8 mouse cellular contexts compared by ENCODE assay signal in genomic region chr17:35090166-35090932, GRCm38 (mm10). TPM values are rescaled to one million over a fixed set of nuclear protein-coding genes. Genes with fewer than 3 reads are reported as not detected.
DNase-seq lines count a peak whose midpoint lies in the region; ATAC-seq and TF ChIP-seq lines count a peak whose summit lies in the region.

No protein-coding gene starts in this region.

- peaks cover 50% of the 10 kb centered on the region for H3K36me3 ChIP-seq in megakaryocyte, embryonic 14.5 days (replicated peaks; ENCODE audit: low read length)
- H3K36me3 ChIP-seq in heart, embryonic 12.5 days = peaks cover 47% of the 10 kb centered on the region
- H3K36me3 ChIP-seq in liver, embryonic 14.5 days (replicated peaks; ENCODE audit: control insufficient read depth, insufficient read depth, low read depth) = peaks cover 14% of the 10 kb centered on the region
- H3K36me3 ChIP-seq in stomach, embryonic 14.5 days (ENCODE audit: control insufficient read depth, insufficient read depth, low read length) = peaks cover 31% of the 10 kb centered on the region

- WGBS in heart, embryonic 12.5 days = 63% methylated on average over 8 of the region's 8 CpGs
- WGBS in liver, embryonic 14.5 days (ENCODE audit: insufficient replicate concordance) = 52% methylated on average over 8 of the region's 8 CpGs
- WGBS in stomach, embryonic 14.5 days = 61% methylated on average over 8 of the region's 8 CpGs

- H3K4me1 ChIP-seq in megakaryocyte, embryonic 14.5 days = peaks cover 64% of the 10 kb centered on the region
- H3K4me1 ChIP-seq in heart, embryonic 12.5 days (replicated peaks) = peaks cover 22% of the 10 kb centered on the region
- H3K4me1 ChIP-seq in liver, embryonic 14.5 days (replicated peaks; ENCODE audit: control insufficient read depth in 2 of 2, insufficient read depth in 2 of 2, low read length in 1 of 2) = peaks cover 14% of the 10 kb centered on the region in 2 experiments
- H3K4me1 ChIP-seq in stomach, embryonic 14.5 days (ENCODE audit: control insufficient read depth, insufficient read depth, low read length) = peaks cover 10% of the 10 kb centered on the region

- TF ChIP-seq CTCF in liver, embryonic 14.5 days (IDR thresholded peaks at IDR 0.05; ENCODE audit: low read depth) = no peak

- ATAC-seq in megakaryocyte, adult 5-6 weeks (ENCODE audit: poor library complexity, severe bottlenecking) = no peak
- no peak for ATAC-seq in heart, embryonic 12.5 days (ENCODE audit: insufficient number of reproducible peaks, low FRiP score)
- ATAC-seq in liver, embryonic 14.5 days (ENCODE audit: insufficient read depth) = peak; percentile 48
- ATAC-seq in stomach, embryonic 14.5 days (ENCODE audit: insufficient number of reproducible peaks, insufficient read depth, low FRiP score, low read depth) = no peak

- H3K4me2 ChIP-seq in heart, embryonic 12.5 days = peak overlapping the region; percentile 72
- peak overlapping the region; percentile 96 for H3K4me2 ChIP-seq in liver, embryonic 14.5 days (ENCODE audit: low read depth)
- peak overlapping the region; percentile 52 for H3K4me2 ChIP-seq in stomach, embryonic 14.5 days (replicated peaks; ENCODE audit: low read depth, low read length)

- peak overlapping the region; percentile 89 for H3K9ac ChIP-seq in heart, embryonic 12.5 days
- peak overlapping the region; percentile 86 for H3K9ac ChIP-seq in liver, embryonic 14.5 days (replicated peaks)
- peak overlapping the region; percentile 77; the same call in 1 of the 2 replicates for H3K9ac ChIP-seq in stomach, embryonic 14.5 days (replicated peaks; ENCODE audit: low read depth, low read length)

- DNase-seq in cerebellum, postnatal 14 days = peak; percentile 84 to 89
- peak; percentile 64 to 69 (median 65) for DNase-seq in liver, embryonic 14.5 days (ENCODE audit: low read depth in 3 of 3, low spot score in 3 of 3)
- DNase-seq in thymus, postnatal 14 days = no peak
- DNase-seq in urinary bladder, adult 2 months (ENCODE audit: low spot score) = no peak

- peak overlapping the region; percentile 96 for H3K4me3 ChIP-seq in megakaryocyte, embryonic 14.5 days (replicated peaks)
- peak overlapping the region; percentile 71 for H3K4me3 ChIP-seq in heart, embryonic 12.5 days
- H3K4me3 ChIP-seq in liver, embryonic 14.5 days (ENCODE audit: insufficient read depth in 1 of 2, low read depth in 2 of 2, low read length in 2 of 2) = peak overlapping the region; percentile 66 to 70
- H3K4me3 ChIP-seq in stomach, embryonic 14.5 days (ENCODE audit: low read depth, low read length) = peak overlapping the region; percentile 54

- TF ChIP-seq EP300 in liver, embryonic 14.5 days (IDR thresholded peaks at IDR 0.05; ENCODE audit: low read depth) = peak; percentile 74

- no peaks in the 10 kb centered on the region for H3K27me3 ChIP-seq in megakaryocyte, embryonic 14.5 days (replicated peaks)
- no peaks in the 10 kb centered on the region for H3K27me3 ChIP-seq in heart, embryonic 12.5 days (replicated peaks)
- no peaks in the 10 kb centered on the region for H3K27me3 ChIP-seq in liver, embryonic 14.5 days (ENCODE audit: control insufficient read depth, insufficient read depth, low read length)
- no peaks in the 10 kb centered on the region for H3K27me3 ChIP-seq in stomach, embryonic 14.5 days (ENCODE audit: control insufficient read depth, insufficient read depth, low read length)

- no peaks in the 10 kb centered on the region for H3K9me3 ChIP-seq in megakaryocyte, embryonic 14.5 days
- no peaks in the 10 kb centered on the region for H3K9me3 ChIP-seq in heart, embryonic 12.5 days (replicated peaks)
- no peaks in the 10 kb centered on the region for H3K9me3 ChIP-seq in liver, embryonic 14.5 days (ENCODE audit: control insufficient read depth, low read length)
- no peaks in the 10 kb centered on the region for H3K9me3 ChIP-seq in stomach, embryonic 14.5 days (ENCODE audit: control insufficient read depth, low read depth, low read length)

- no peak overlapping the region; the same call in 1 of the 2 replicates for H3K27ac ChIP-seq in heart, embryonic 12.5 days (ENCODE audit: poor library complexity, severe bottlenecking)
- peak overlapping the region; percentile 75 for H3K27ac ChIP-seq in liver, embryonic 14.5 days
- peak overlapping the region; percentile 92; the same call in 1 of the 2 replicates for H3K27ac ChIP-seq in stomach, embryonic 14.5 days (ENCODE audit: low read length)

RNA-seq across cellular contexts. Expression of gene Abhd16a, which starts 1.3 kb away (rescaled TPM):
- 211 and 290 TPM in 2 replicates for polyA plus RNA-seq in megakaryocyte, embryonic 14.5 days (2012; ENCODE audit: insufficient read depth, low replicate concordance)
- 17.6 and 21.3 TPM in 2 replicates for total RNA-seq in megakaryocyte, adult 5-6 weeks (2015)
- total RNA-seq in megakaryocyte, adult 5-6 weeks (2017) = 18.0 and 20.4 TPM in 2 replicates
- polyA plus RNA-seq in heart, embryonic 12.5 days (2016; fragmentation: Nextera tagmentation; extraction: Ambion mirVana) = 58.9 and 65.1 TPM in 2 replicates
- 29.1 and 30.0 TPM in 2 replicates for polyA plus RNA-seq in liver, embryonic 14.5 days (2012; rRNA removed)
- 42.3 and 44.3 TPM in 2 replicates for polyA plus RNA-seq in liver, embryonic 14.5 days (2014; fragmentation: Nextera tagmentation; extraction: Ambion mirVana)
- 77.1 and 81.4 TPM in 2 replicates for polyA plus RNA-seq in stomach, embryonic 14.5 days (2014; fragmentation: Nextera tagmentation; extraction: Ambion mirVana)
- polyA plus RNA-seq in urinary bladder, adult 2 months (2012; rRNA removed) = 104 and 114 TPM in 2 replicates

RNA-seq across cellular contexts. Expression of gene Ly6g6f, which starts 4.9 kb away (rescaled TPM):
- polyA plus RNA-seq in megakaryocyte, embryonic 14.5 days (2012; ENCODE audit: insufficient read depth, low replicate concordance) = 517 and 745 TPM in 2 replicates
- not detected in 2 replicates for total RNA-seq in megakaryocyte, adult 5-6 weeks (2015)
- total RNA-seq in megakaryocyte, adult 5-6 weeks (2017) = not detected in 2 replicates
- polyA plus RNA-seq in heart, embryonic 12.5 days (2016; fragmentation: Nextera tagmentation; extraction: Ambion mirVana) = 1.1 and 1.5 TPM in 2 replicates
- polyA plus RNA-seq in liver, embryonic 14.5 days (2012; rRNA removed) = 4.1 and 5.1 TPM in 2 replicates
- polyA plus RNA-seq in liver, embryonic 14.5 days (2014; fragmentation: Nextera tagmentation; extraction: Ambion mirVana) = 5.0 and 6.3 TPM in 2 replicates
- 0.29 TPM in 1 of 2 replicates, not detected in the other for polyA plus RNA-seq in stomach, embryonic 14.5 days (2014; fragmentation: Nextera tagmentation; extraction: Ambion mirVana)
- 0.15 TPM in 1 of 2 replicates, not detected in the other for polyA plus RNA-seq in urinary bladder, adult 2 months (2012; rRNA removed)

RNA-seq across cellular contexts. Expression of gene Ly6g6d, which starts 12.5 kb away (rescaled TPM):
- 79.9 and 106 TPM in 2 replicates for polyA plus RNA-seq in megakaryocyte, embryonic 14.5 days (2012; ENCODE audit: insufficient read depth, low replicate concordance)
- not detected in 2 replicates for total RNA-seq in megakaryocyte, adult 5-6 weeks (2015)
- not detected in 2 replicates for total RNA-seq in megakaryocyte, adult 5-6 weeks (2017)
- polyA plus RNA-seq in heart, embryonic 12.5 days (2016; fragmentation: Nextera tagmentation; extraction: Ambion mirVana) = 1.8 and 2.2 TPM in 2 replicates
- 0.95 and 1.2 TPM in 2 replicates for polyA plus RNA-seq in liver, embryonic 14.5 days (2012; rRNA removed)
- 0.28 and 0.77 TPM in 2 replicates for polyA plus RNA-seq in liver, embryonic 14.5 days (2014; fragmentation: Nextera tagmentation; extraction: Ambion mirVana)
- 1.5 and 2.1 TPM in 2 replicates for polyA plus RNA-seq in stomach, embryonic 14.5 days (2014; fragmentation: Nextera tagmentation; extraction: Ambion mirVana)
- 5.4 and 5.8 TPM in 2 replicates for polyA plus RNA-seq in urinary bladder, adult 2 months (2012; rRNA removed)

RNA-seq across cellular contexts. Expression of gene Ly6g6e, which starts 13.6 kb away (rescaled TPM):
- polyA plus RNA-seq in megakaryocyte, embryonic 14.5 days (2012; ENCODE audit: insufficient read depth, low replicate concordance) = not detected in 2 replicates
- total RNA-seq in megakaryocyte, adult 5-6 weeks (2015) = not detected in 2 replicates
- total RNA-seq in megakaryocyte, adult 5-6 weeks (2017) = not detected in 2 replicates
- 0.24 and 0.40 TPM in 2 replicates for polyA plus RNA-seq in heart, embryonic 12.5 days (2016; fragmentation: Nextera tagmentation; extraction: Ambion mirVana)
- polyA plus RNA-seq in liver, embryonic 14.5 days (2012; rRNA removed) = 0.08 and 0.32 TPM in 2 replicates
- not detected in 2 replicates for polyA plus RNA-seq in liver, embryonic 14.5 days (2014; fragmentation: Nextera tagmentation; extraction: Ambion mirVana)
- polyA plus RNA-seq in stomach, embryonic 14.5 days (2014; fragmentation: Nextera tagmentation; extraction: Ambion mirVana) = 7.8 and 9.7 TPM in 2 replicates
- polyA plus RNA-seq in urinary bladder, adult 2 months (2012; rRNA removed) = 9.5 and 12.9 TPM in 2 replicates

RNA-seq across cellular contexts. Expression of gene Ly6g5c, which starts 17.7 kb away (rescaled TPM):
- polyA plus RNA-seq in megakaryocyte, embryonic 14.5 days (2012; ENCODE audit: insufficient read depth, low replicate concordance) = not detected in 2 replicates
- total RNA-seq in megakaryocyte, adult 5-6 weeks (2015) = not detected in 2 replicates
- total RNA-seq in megakaryocyte, adult 5-6 weeks (2017) = not detected in 2 replicates
- not detected in 2 replicates for polyA plus RNA-seq in heart, embryonic 12.5 days (2016; fragmentation: Nextera tagmentation; extraction: Ambion mirVana)
- not detected in 2 replicates for polyA plus RNA-seq in liver, embryonic 14.5 days (2012; rRNA removed)
- polyA plus RNA-seq in liver, embryonic 14.5 days (2014; fragmentation: Nextera tagmentation; extraction: Ambion mirVana) = not detected in 2 replicates
- not detected in 2 replicates for polyA plus RNA-seq in stomach, embryonic 14.5 days (2014; fragmentation: Nextera tagmentation; extraction: Ambion mirVana)
- polyA plus RNA-seq in urinary bladder, adult 2 months (2012; rRNA removed) = not detected in 2 replicates

Comparison
In these comparisons a context has a peak if more than half of its experiments do, and no peak if none do; other contexts are left out.
1. DNase-seq: peak in cerebellum, postnatal 14 days (2 of 2) and liver, embryonic 14.5 days (3 of 3); none in thymus, postnatal 14 days (single experiment) and urinary bladder, adult 2 months (single experiment).
2. RNA of gene Ly6g6f, which starts 4.9 kb away (polyA plus RNA-seq): 517 to 745 TPM in megakaryocyte, embryonic 14.5 days; 4.1 to 6.3 TPM in liver, embryonic 14.5 days, 1.1 to 1.5 TPM in heart, embryonic 12.5 days, 0.15 TPM in urinary bladder, adult 2 months and 0.29 TPM in stomach, embryonic 14.5 days; every median in the first group is over 10 times any median in the second.
3. RNA of gene Ly6g6d, which starts 12.5 kb away (polyA plus RNA-seq): 79.9 to 106 TPM in megakaryocyte, embryonic 14.5 days; 5.4 to 5.8 TPM in urinary bladder, adult 2 months, 1.5 to 2.1 TPM in stomach, embryonic 14.5 days, 1.8 to 2.2 TPM in heart, embryonic 12.5 days and 0.28 to 1.2 TPM in liver, embryonic 14.5 days; every median in the first group is over 10 times any median in the second.
4. Peak in every context shown above with its lines, with median percentiles within 50 percentile points of each other: H3K4me3 ChIP-seq, H3K4me2 ChIP-seq and H3K9ac ChIP-seq.